Mouse (Mus musculus): Measurements from ENCODE around the gene Mrpl47. TPM values are rescaled to one million over a fixed set of nuclear protein-coding genes. Genes with fewer than 3 reads are reported as not detected.
A peak's percentile ranks its signal among the peaks of the same experiment; 100 is the strongest.
"Not testable (repeated sequence)": the region's sequence is repeated elsewhere in the genome, so short reads cannot be mapped to it uniquely, and the experiment has no call there.

Mrpl47 gene
- total RNA-seq (2021): 10 to 100 TPM; 19.7 to 20.1 TPM
- long read RNA-seq, experiment 1, transcript Mrpl47-201 (7 exons, 3,364 nt): major isoform, 11 of 13 reads
- long read RNA-seq, experiment 1, partial matches to known transcripts: 0 of 13 reads
- long read RNA-seq, experiment 1, other reads (novel, unspliced or antisense): 1 of 13 reads
- long read RNA-seq, experiment 2, transcript Mrpl47-201 (7 exons, 3,364 nt): major isoform, 19 of 22 reads
- long read RNA-seq, experiment 2, partial matches to known transcripts: 3 of 22 reads
- long read RNA-seq, experiment 2, other reads (novel, unspliced or antisense): 0 of 22 reads

GRCm38 (mm10) chr3:32737172-32737655 lies at the start of gene Mrpl47:
Gene Mrpl47 (minus strand): TSS chr3:32737605.
- H3K27ac ChIP-seq: peak within 1 kb of the TSS; percentile 96
- no peak for TF ChIP-seq CTCF (conservative IDR thresholded peaks at IDR 0.05)
- peak within 1 kb of the TSS; percentile 100 for H3K4me3 ChIP-seq
- DNase-seq (ENCODE audit: low spot score in 2 of 2): no peak

GRCm38 (mm10) chr3:32770781-32771180 lies 33.4 kb upstream of the Mrpl47 start:
- Histone ChIP-seq H3K27ac (no peak overlapping the region), H3K4me3 (no peak overlapping the region)
- no peak for TF ChIP-seq CTCF (conservative IDR thresholded peaks at IDR 0.05)
- no peak for DNase-seq (ENCODE audit: low spot score in 2 of 2)

- DNase-seq (ENCODE audit: low spot score in 2 of 2): no peak
- TF ChIP-seq CTCF (conservative IDR thresholded peaks at IDR 0.05): no peak
- Histone ChIP-seq H3K4me3 (no peak overlapping the region), H3K27ac (no peak overlapping the region)
Measured at GRCm38 (mm10) chr3:32763902-32764301, 26.5 kb upstream of the Mrpl47 start.

GRCm38 (mm10) chr3:32762962-32763361 lies 25.6 kb upstream of the Mrpl47 start:
- DNase-seq (ENCODE audit: low spot score in 2 of 2): no peak
- Histone ChIP-seq H3K4me3 (no peak overlapping the region), H3K27ac (no peak overlapping the region)
- no peak for TF ChIP-seq CTCF (conservative IDR thresholded peaks at IDR 0.05)

- no peak for DNase-seq (ENCODE audit: low spot score in 2 of 2)
- no peak for TF ChIP-seq CTCF (conservative IDR thresholded peaks at IDR 0.05)
- H3K4me3 ChIP-seq: no peak overlapping the region
Measured at GRCm38 (mm10) chr3:32759212-32759611, 21.8 kb upstream of the Mrpl47 start.

GRCm38 (mm10) chr3:32754384-32754915 lies 17.0 kb upstream of the Mrpl47 start:
- DNase-seq (ENCODE audit: low spot score in 2 of 2): no peak
- TF ChIP-seq CTCF (conservative IDR thresholded peaks at IDR 0.05): no peak
- H3K4me3 ChIP-seq: no peak overlapping the region

More at GRCm38 (mm10) chr3:32759212-32759611, 21.8 kb upstream of the Mrpl47 start:
- no peak overlapping the region for H3K27ac ChIP-seq

GRCm38 (mm10) chr3:32749820-32750579 lies 12.6 kb upstream of the Mrpl47 start:
- no peak for DNase-seq (ENCODE audit: low spot score in 2 of 2)

More at GRCm38 (mm10) chr3:32754384-32754915, 17.0 kb upstream of the Mrpl47 start:
- no peak overlapping the region for H3K27ac ChIP-seq

GRCm38 (mm10) chr3:32748384-32748783 lies 11.0 kb upstream of the Mrpl47 start:
- Histone ChIP-seq H3K4me3 (no peak overlapping the region), H3K27ac (no peak overlapping the region)
- no peak for TF ChIP-seq CTCF (conservative IDR thresholded peaks at IDR 0.05)
- DNase-seq (ENCODE audit: low spot score in 2 of 2): no peak

More at GRCm38 (mm10) chr3:32749820-32750579, 12.6 kb upstream of the Mrpl47 start:
- H3K4me3 ChIP-seq: no peak overlapping the region
- no peak for TF ChIP-seq CTCF (conservative IDR thresholded peaks at IDR 0.05)
- no peak overlapping the region for H3K27ac ChIP-seq

GRCm38 (mm10) chr3:32745426-32745825 lies 8.0 kb upstream of the Mrpl47 start:
- DNase-seq (ENCODE audit: low spot score in 2 of 2); H3K4me3 ChIP-seq; H3K27ac ChIP-seq: not testable (repeated sequence)

GRCm38 (mm10) chr3:32745001-32745400 lies 7.6 kb upstream of the Mrpl47 start:
- no peak for DNase-seq (ENCODE audit: low spot score in 2 of 2)
- TF ChIP-seq CTCF (conservative IDR thresholded peaks at IDR 0.05): no peak
- H3K27ac ChIP-seq: no peak overlapping the region
- H3K4me3 ChIP-seq: no peak overlapping the region

- no peak overlapping the region for H3K4me3 ChIP-seq
Measured at GRCm38 (mm10) chr3:32742276-32742780, 4.9 kb upstream of the Mrpl47 start.

GRCm38 (mm10) chr3:32738549-32738948 lies 1.1 kb upstream of the Mrpl47 start:
- no peak for DNase-seq (ENCODE audit: low spot score in 2 of 2)
- no peak for TF ChIP-seq CTCF (conservative IDR thresholded peaks at IDR 0.05)
- H3K27ac ChIP-seq: no peak overlapping the region
- no peak overlapping the region for H3K4me3 ChIP-seq

More at GRCm38 (mm10) chr3:32742276-32742780, 4.9 kb upstream of the Mrpl47 start:
- no peak for TF ChIP-seq CTCF (conservative IDR thresholded peaks at IDR 0.05)
- no peak for DNase-seq (ENCODE audit: low spot score in 2 of 2)
- H3K27ac ChIP-seq: no peak overlapping the region

All from layer of hippocampus, adult 2 months (tissue).